Mouse (Mus musculus): ENCODE measurements at regions not wholly inside any gene's neighbourhood (a gene's known extent, or its start where the extent isn't known, plus 50 kb on each side); places are given as distances from the start of the nearest gene placed in this dataset.

GRCm38 (mm10) chr12:85527011-85527410, 53.3 kb downstream of the Fos start:
- no peak for DNase-seq (ENCODE audit: low spot score in 2 of 2)

DNA sequence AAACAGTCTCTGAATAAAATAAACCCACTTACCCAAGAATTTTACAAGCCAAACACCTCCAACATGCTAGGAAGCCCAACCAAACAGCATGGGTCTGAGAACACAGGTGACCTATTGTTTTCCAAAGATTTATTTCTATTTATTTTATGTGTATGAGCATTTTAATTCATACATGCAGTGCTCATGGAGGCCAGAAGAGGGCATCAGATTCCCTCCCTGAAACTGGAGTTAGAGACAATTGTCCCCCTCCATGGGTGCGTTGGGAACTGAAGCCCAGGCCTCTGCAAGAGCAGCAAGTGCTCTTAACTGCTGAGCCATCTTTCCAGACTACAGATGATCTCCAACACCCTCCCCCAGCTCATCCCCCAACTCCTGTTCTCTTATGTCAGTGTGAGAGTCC, 57.9 kb downstream of the Fos start:
- no peak for DNase-seq (ENCODE audit: low spot score in 2 of 2)

- DNase-seq (ENCODE audit: low spot score in 2 of 2) = no peak
These were observed 58.5 kb downstream of the Fos start for GRCm38 (mm10) chr12:85532221-85532612.

DNA sequence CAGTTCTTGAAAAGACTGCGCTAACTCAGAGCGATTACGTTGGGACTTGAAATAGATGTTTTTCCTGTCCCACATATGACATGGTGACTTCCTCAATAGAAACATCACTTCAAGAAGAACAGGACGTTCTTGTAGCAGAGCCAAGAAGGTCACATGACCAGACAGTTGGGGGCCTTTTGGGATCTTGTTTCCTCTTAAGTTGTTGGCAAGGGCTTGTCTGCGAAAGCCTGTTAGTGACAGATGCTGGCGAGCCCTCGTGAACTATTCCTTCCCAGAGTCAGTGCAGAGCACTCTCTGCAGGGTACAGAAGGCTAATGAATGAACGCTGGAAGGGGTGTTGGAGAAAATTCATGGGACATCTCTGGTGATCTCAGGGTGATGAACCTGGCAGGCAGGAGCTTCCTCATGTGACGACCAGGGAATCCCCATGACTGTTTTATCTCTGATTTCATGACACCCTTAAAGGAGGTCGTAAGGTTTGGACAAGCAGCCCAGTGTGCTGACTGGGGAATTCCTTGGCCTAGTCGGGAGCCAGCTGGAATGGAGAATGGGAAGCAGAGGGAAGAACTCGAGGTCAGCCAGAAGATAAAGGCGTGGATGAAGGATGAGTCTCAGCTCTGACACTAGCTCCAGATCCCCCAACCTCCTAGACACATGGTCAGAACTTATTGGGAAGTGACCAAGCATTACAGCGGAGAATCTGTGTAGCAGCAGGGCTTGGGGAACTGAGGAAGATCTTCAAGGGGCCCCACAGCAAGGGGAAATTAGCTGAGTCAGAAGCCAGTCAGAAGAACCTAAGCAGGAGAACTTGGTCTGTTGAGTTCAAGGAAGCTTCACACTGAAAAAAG, 59.1 kb downstream of the Fos start:
- DNase-seq (ENCODE audit: low spot score in 2 of 2) = peak in 1 of 2 experiments; percentile 36

DNA sequence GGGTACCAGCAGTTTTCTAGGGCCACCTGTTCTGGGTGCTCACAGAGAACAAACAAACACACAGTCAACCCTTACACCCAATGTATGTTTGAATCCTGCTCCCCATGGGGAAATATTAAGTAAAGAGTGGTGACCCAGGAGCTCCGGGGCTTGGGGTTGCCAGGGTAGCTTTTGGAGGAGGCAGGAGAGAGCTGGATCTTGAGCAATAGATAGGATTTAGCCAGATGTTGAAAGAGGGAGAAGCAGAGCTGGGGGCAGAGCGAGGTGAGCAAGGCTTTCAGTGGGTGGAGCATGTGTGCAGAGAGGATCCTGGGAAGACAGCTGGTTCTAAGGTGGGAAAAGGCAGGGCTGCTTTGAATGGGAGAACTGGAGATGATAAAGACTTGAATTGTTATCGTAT, 59.9 kb downstream of the Fos start:
- DNase-seq (ENCODE audit: low spot score in 2 of 2) = no peak

- no peak for DNase-seq (ENCODE audit: low spot score in 2 of 2)
These were observed 59.4 kb upstream of the Jdp2 start for GRCm38 (mm10) chr12:85539423-85539822.

DNA sequence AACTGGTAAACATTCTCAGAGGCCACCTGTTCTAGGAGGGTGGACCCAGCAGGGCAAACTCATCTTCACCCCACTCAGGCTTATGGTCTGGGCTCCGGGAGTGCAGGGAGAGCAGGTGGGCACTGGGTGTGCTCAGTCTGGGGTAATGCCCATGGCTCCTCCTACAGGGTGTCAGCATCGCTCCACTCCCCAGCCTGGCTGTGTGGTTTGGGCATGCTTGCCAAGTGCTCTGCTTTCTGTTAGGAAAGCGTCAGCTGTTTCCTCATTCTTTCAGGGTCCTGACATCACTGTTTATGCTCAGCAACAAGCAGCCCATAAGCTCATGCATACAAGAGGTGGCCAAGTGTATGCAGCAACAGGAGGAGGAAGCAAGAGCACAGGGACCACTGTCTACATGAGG, 57.7 kb upstream of the Jdp2 start:
- no peak for DNase-seq (ENCODE audit: low spot score in 2 of 2)

GRCm38 (mm10) chr12:85542881-85543280, 55.9 kb upstream of the Jdp2 start:
- DNase-seq (ENCODE audit: low spot score in 2 of 2) = no peak

GRCm38 (mm10) chr12:85543520-85543919, 55.3 kb upstream of the Jdp2 start:
- no peak for DNase-seq (ENCODE audit: low spot score in 2 of 2)

DNA sequence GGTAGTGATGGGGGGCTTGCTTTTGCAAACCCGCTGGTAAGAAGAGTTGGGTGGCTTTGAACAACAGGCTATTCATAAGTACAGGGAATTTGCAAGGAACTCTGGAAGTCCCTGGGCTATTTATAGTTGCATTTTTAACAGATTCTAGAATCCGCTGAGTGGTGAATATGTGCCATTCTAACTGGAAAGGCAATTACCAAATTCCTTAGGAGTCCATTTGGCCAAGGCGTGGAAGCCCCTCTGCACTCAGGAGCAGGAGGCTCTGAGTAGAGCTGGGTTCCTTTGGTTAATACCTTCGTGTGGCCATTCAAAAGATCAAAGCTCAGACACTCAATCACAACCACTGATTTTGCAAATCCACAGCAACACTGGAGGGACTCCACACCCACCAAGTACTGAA, 54.0 kb upstream of the Jdp2 start:
- DNase-seq (ENCODE audit: low spot score in 2 of 2) = no peak

DNA sequence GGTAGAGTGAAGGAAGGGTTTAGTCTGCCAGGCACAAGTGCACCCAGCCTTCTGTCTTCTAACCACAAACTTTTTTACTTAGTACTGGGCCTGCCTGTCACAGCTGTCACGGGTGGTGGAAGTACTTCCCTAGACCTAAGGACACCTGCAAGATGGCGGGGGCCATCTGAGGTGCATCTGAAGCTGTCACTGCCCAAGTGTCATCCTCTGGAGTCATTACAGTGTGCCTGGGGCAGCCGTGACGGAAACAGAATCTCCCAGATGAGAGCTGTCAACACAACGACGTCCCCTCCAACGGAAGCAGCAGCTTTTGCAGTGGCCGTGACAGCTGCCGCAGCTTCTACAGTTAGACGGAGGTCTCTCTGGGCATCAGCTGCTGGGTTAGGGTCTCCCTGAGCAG, 53.1 kb upstream of the Jdp2 start:
- DNase-seq (ENCODE audit: low spot score in 2 of 2) = no peak

DNA sequence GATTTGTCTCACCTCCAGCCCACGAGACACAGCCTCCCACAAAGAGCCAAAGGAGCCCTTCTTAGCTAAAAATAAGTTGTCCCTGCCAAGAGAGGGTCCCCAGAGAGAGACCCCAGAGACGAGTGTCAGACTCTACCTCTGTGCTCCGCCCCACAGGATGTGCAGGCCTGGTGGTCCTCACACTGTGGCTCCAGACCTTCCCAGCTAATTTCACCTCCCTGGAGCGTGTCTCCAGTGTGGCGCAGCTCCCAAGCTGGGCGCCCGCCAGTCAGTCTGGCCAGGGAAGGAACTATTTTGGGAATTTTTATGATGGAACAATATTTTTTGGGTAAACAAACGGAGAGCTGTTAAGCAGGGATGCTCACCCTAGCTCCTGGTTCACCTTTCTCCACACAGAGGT, 50.8 kb upstream of the Jdp2 start:
- no peak for DNase-seq (ENCODE audit: low spot score in 2 of 2)

Data from cerebellum, postnatal 4 days (tissue).